In genomic region chr6:121271707-121272074, GRCm38 (mm10) we compare ENCODE assay signal across 8 mouse cellular contexts. TPM values are rescaled to one million over a fixed set of nuclear protein-coding genes. Genes with fewer than 3 reads are reported as not detected.
DNase-seq lines count a peak whose midpoint lies in the region; ATAC-seq and TF ChIP-seq lines count a peak whose summit lies in the region.

No protein-coding gene starts in this region.

- H3K27ac ChIP-seq in heart, postnatal 0 days (ENCODE audit: low read depth) = no peak overlapping the region
- H3K27ac ChIP-seq in heart, adult 2 months = no peak overlapping the region; the same call in 1 of the 2 replicates
- no peak overlapping the region for H3K27ac ChIP-seq in embryonic facial prominence, embryonic 12.5 days
- H3K27ac ChIP-seq in intestine, embryonic 14.5 days (ENCODE audit: low read depth) = no peak overlapping the region
- no peak overlapping the region for H3K27ac ChIP-seq in midbrain, embryonic 15.5 days

- DNase-seq in heart, postnatal 0 days (ENCODE audit: low spot score) = no peak
- no peak for DNase-seq in heart, adult 2 months
- no peak for DNase-seq in intestine, embryonic 14.5 days (ENCODE audit: low spot score)
- DNase-seq in left cerebral cortex, postnatal 4 days = no peak
- no peak for DNase-seq in yolk sac, embryonic 10.5 days (ENCODE audit: low spot score)

- TF ChIP-seq CTCF in heart, postnatal 0 days (IDR thresholded peaks at IDR 0.05; ENCODE audit: low read depth) = no peak
- no peak for TF ChIP-seq CTCF in heart, adult 2 months (IDR thresholded peaks at IDR 0.05)

- H3K36me3 ChIP-seq in heart, postnatal 0 days (replicated peaks; ENCODE audit: control insufficient read depth, insufficient read depth, low read length) = no peaks in the 10 kb centered on the region
- H3K36me3 ChIP-seq in heart, adult 2 months (ENCODE audit: control insufficient read depth, insufficient read depth, low read length) = no peaks in the 10 kb centered on the region
- no peaks in the 10 kb centered on the region for H3K36me3 ChIP-seq in embryonic facial prominence, embryonic 12.5 days
- H3K36me3 ChIP-seq in intestine, embryonic 14.5 days (ENCODE audit: control insufficient read depth, insufficient read depth, low read length) = no peaks in the 10 kb centered on the region
- H3K36me3 ChIP-seq in midbrain, embryonic 15.5 days (replicated peaks) = no peaks in the 10 kb centered on the region

- 5% methylated on average over 4 of the region's 4 CpGs for WGBS in heart, postnatal 0 days
- WGBS in heart, adult 2 months = 9% methylated on average over 4 of the region's 4 CpGs
- WGBS in embryonic facial prominence, embryonic 12.5 days = 13% methylated on average over 4 of the region's 4 CpGs
- 14% methylated on average over 4 of the region's 4 CpGs for WGBS in intestine, embryonic 14.5 days
- WGBS in midbrain, embryonic 15.5 days = 13% methylated on average over 4 of the region's 4 CpGs

- no peaks in the 10 kb centered on the region for H3K9me3 ChIP-seq in heart, postnatal 0 days (replicated peaks; ENCODE audit: control insufficient read depth, low read length)
- H3K9me3 ChIP-seq in embryonic facial prominence, embryonic 12.5 days = no peaks in the 10 kb centered on the region
- H3K9me3 ChIP-seq in intestine, embryonic 14.5 days (ENCODE audit: control insufficient read depth, low read length) = no peaks in the 10 kb centered on the region
- no peaks in the 10 kb centered on the region for H3K9me3 ChIP-seq in midbrain, embryonic 15.5 days

- no peaks in the 10 kb centered on the region for H3K79me2 ChIP-seq in heart, adult 2 months (replicated peaks; ENCODE audit: control insufficient read depth, insufficient read depth, low read length)

- no peaks in the 10 kb centered on the region for H3K4me1 ChIP-seq in heart, postnatal 0 days (ENCODE audit: control insufficient read depth, insufficient read depth)
- H3K4me1 ChIP-seq in heart, adult 2 months (ENCODE audit: control insufficient read depth, insufficient read depth, low read length) = peaks cover 1% of the 10 kb centered on the region; the same call in 1 of the 2 replicates
- H3K4me1 ChIP-seq in embryonic facial prominence, embryonic 12.5 days = no peaks in the 10 kb centered on the region
- no peaks in the 10 kb centered on the region for H3K4me1 ChIP-seq in intestine, embryonic 14.5 days (replicated peaks; ENCODE audit: control insufficient read depth, insufficient read depth, low read length)
- H3K4me1 ChIP-seq in midbrain, embryonic 15.5 days = peaks cover 3% of the 10 kb centered on the region; the same call in 1 of the 2 replicates

- H3K4me2 ChIP-seq in heart, postnatal 0 days (ENCODE audit: low read depth, low read length) = peak overlapping the region; percentile 68; the same call in 1 of the 2 replicates
- peak overlapping the region; percentile 53; the same call in 1 of the 2 replicates for H3K4me2 ChIP-seq in embryonic facial prominence, embryonic 12.5 days (replicated peaks)
- H3K4me2 ChIP-seq in intestine, embryonic 14.5 days (ENCODE audit: low read length) = peak overlapping the region; percentile 51
- peak overlapping the region; percentile 50; the same call in 1 of the 2 replicates for H3K4me2 ChIP-seq in midbrain, embryonic 15.5 days

- 0 out of 2 replicates have a peak, but pooled peaks have one; percentile 14 for ATAC-seq in heart, postnatal 0 days (ENCODE audit: insufficient read depth, low read depth)
- no peak for ATAC-seq in embryonic facial prominence, embryonic 12.5 days (ENCODE audit: insufficient number of reproducible peaks, insufficient read depth, low FRiP score, low TSS enrichment)
- peak; percentile 34; the same call in 1 of the 2 replicates for ATAC-seq in intestine, embryonic 14.5 days (replicated peaks; ENCODE audit: low FRiP score, low TSS enrichment, low read depth)
- ATAC-seq in midbrain, embryonic 15.5 days (replicated peaks) = peak; percentile 41
- no peak for ATAC-seq in erythroid progenitor cell, adult 5-6 weeks (replicated peaks; ENCODE audit: low FRiP score, poor library complexity, severe bottlenecking)

- no peaks in the 10 kb centered on the region for H3K27me3 ChIP-seq in heart, postnatal 0 days (ENCODE audit: control insufficient read depth, insufficient read depth, low read length)
- H3K27me3 ChIP-seq in heart, adult 2 months (ENCODE audit: control insufficient read depth, insufficient read depth, low read length) = no peaks in the 10 kb centered on the region
- H3K27me3 ChIP-seq in embryonic facial prominence, embryonic 12.5 days = no peaks in the 10 kb centered on the region
- no peaks in the 10 kb centered on the region for H3K27me3 ChIP-seq in intestine, embryonic 14.5 days (replicated peaks; ENCODE audit: control insufficient read depth, insufficient read depth, low read length)
- H3K27me3 ChIP-seq in midbrain, embryonic 15.5 days (replicated peaks) = peaks cover 2% of the 10 kb centered on the region; the same call in 1 of the 2 replicates

- TF ChIP-seq POLR2A in heart, adult 2 months (IDR thresholded peaks at IDR 0.05; ENCODE audit: insufficient read depth, low read depth, low read length) = no peak

- intact Hi-C loops in heart, adult 2 months (cut with DNase I) = loop anchor here (1.0 to 5.0 kb wide), 5 partner anchors 66 to 339 kb away; no protein-coding TSS in a partner anchor
- intact Hi-C loops in left cerebral cortex, postnatal 4 days (cut with DNase I) = loop anchor here (2.0 kb wide), 1 partner anchor 261 kb away; no protein-coding TSS in a partner anchor

- no peak for TF ChIP-seq EP300 in heart, postnatal 0 days (IDR thresholded peaks at IDR 0.05; ENCODE audit: low read depth)
- no peak for TF ChIP-seq EP300 in heart, adult 2 months (IDR thresholded peaks at IDR 0.05; ENCODE audit: insufficient read depth, low read depth, low read length)

- H3K9ac ChIP-seq in heart, postnatal 0 days (replicated peaks; ENCODE audit: low read depth, low read length) = no peak overlapping the region
- no peak overlapping the region for H3K9ac ChIP-seq in heart, adult 2 months (ENCODE audit: low read depth, low read length)
- no peak overlapping the region for H3K9ac ChIP-seq in embryonic facial prominence, embryonic 12.5 days
- H3K9ac ChIP-seq in intestine, embryonic 14.5 days (ENCODE audit: low read length) = no peak overlapping the region
- H3K9ac ChIP-seq in midbrain, embryonic 15.5 days = no peak overlapping the region

- 0 out of 2 replicates have a peak overlapping the region, but pooled peaks have one; percentile 56 for H3K4me3 ChIP-seq in heart, postnatal 0 days (ENCODE audit: low read depth, low read length)
- H3K4me3 ChIP-seq in heart, adult 2 months = no peak overlapping the region
- no peak overlapping the region for H3K4me3 ChIP-seq in embryonic facial prominence, embryonic 12.5 days
- no peak overlapping the region; the same call in 1 of the 2 replicates for H3K4me3 ChIP-seq in intestine, embryonic 14.5 days (ENCODE audit: low read depth, low read length)
- no peak overlapping the region for H3K4me3 ChIP-seq in midbrain, embryonic 15.5 days

RNA-seq across cellular contexts. Expression of gene Usp18, which starts 26.0 kb away (rescaled TPM):
- total RNA-seq in heart, postnatal 0 days (2014; rRNA removed; ENCODE audit: low replicate concordance) = 8.3 and 13.3 TPM in 2 replicates
- 4.0 and 5.2 TPM in 2 replicates for polyA plus RNA-seq in heart, postnatal 0 days (2015; fragmentation: Nextera tagmentation; extraction: Ambion mirVana)
- 1 to 10 TPM; 1.3 to 1.5 TPM for total RNA-seq in heart, adult 2 months (2021)
- 3.9 and 5.7 TPM in 2 replicates for polyA plus RNA-seq in heart, adult 2 months (2012; rRNA removed)
- polyA plus RNA-seq in embryonic facial prominence, embryonic 12.5 days (2016; fragmentation: Nextera tagmentation; extraction: Ambion mirVana) = 0.93 and 1.6 TPM in 2 replicates
- 2.1 and 2.8 TPM in 2 replicates for polyA plus RNA-seq in intestine, embryonic 14.5 days (2014; fragmentation: Nextera tagmentation; extraction: Ambion mirVana)
- polyA plus RNA-seq in midbrain, embryonic 15.5 days (2015; fragmentation: Nextera tagmentation; extraction: Ambion mirVana) = 2.1 and 3.4 TPM in 2 replicates
- not detected for total RNA-seq in left cerebral cortex, postnatal 4 days (2021)
- total RNA-seq in erythroid progenitor cell, adult 5-6 weeks (2015; ENCODE audit: low replicate concordance) = 23.1 and 29.3 TPM in 2 replicates
- 19.1 and 26.8 TPM in 2 replicates for total RNA-seq in erythroid progenitor cell, adult 5-6 weeks (2017; ENCODE audit: low replicate concordance)

RNA-seq across cellular contexts. Expression of gene Slc6a13, which starts 28.3 kb away (rescaled TPM):
- 3.8 and 7.3 TPM in 2 replicates for total RNA-seq in heart, postnatal 0 days (2014; rRNA removed; ENCODE audit: low replicate concordance)
- 7.8 TPM in 2 replicates for polyA plus RNA-seq in heart, postnatal 0 days (2015; fragmentation: Nextera tagmentation; extraction: Ambion mirVana)
- under 1 TPM in 1 of 2 experiments, not detected in 1; 0.10 TPM for total RNA-seq in heart, adult 2 months (2021)
- polyA plus RNA-seq in heart, adult 2 months (2012; rRNA removed) = 0.59 TPM in 2 replicates
- 2.2 and 2.8 TPM in 2 replicates for polyA plus RNA-seq in embryonic facial prominence, embryonic 12.5 days (2016; fragmentation: Nextera tagmentation; extraction: Ambion mirVana)
- polyA plus RNA-seq in intestine, embryonic 14.5 days (2014; fragmentation: Nextera tagmentation; extraction: Ambion mirVana) = 0.78 and 0.99 TPM in 2 replicates
- polyA plus RNA-seq in midbrain, embryonic 15.5 days (2015; fragmentation: Nextera tagmentation; extraction: Ambion mirVana) = 50.2 and 63.7 TPM in 2 replicates
- total RNA-seq in left cerebral cortex, postnatal 4 days (2021) = 10 to 100 TPM; 25.3 to 29.0 TPM
- 2.2 TPM in 1 of 2 replicates, not detected in the other for total RNA-seq in erythroid progenitor cell, adult 5-6 weeks (2015; ENCODE audit: low replicate concordance)
- 3.3 TPM in 1 of 2 replicates, not detected in the other for total RNA-seq in erythroid progenitor cell, adult 5-6 weeks (2017; ENCODE audit: low replicate concordance)

Comparison
In these comparisons a context has a peak if more than half of its experiments do, and no peak if none do; other contexts are left out.
1. ATAC-seq: peak in heart, postnatal 0 days (single experiment), intestine, embryonic 14.5 days (single experiment) and midbrain, embryonic 15.5 days (single experiment); none in embryonic facial prominence, embryonic 12.5 days (single experiment) and erythroid progenitor cell, adult 5-6 weeks (single experiment).
2. Peak in every context shown above with its lines, with median percentiles within 50 percentile points of each other: H3K4me2 ChIP-seq.